Mouse (Mus musculus): ENCODE results near the gene Bri3.

GRCm38 (mm10) chr5:144247307-144247706 is 3.1 kb downstream of the Bri3 start:
- no peak for TF ChIP-seq POLR2A (IDR thresholded peaks at IDR 0.05; ENCODE audit: borderline replicate concordance, extremely low read depth, low read depth, low read length)
- TF ChIP-seq CTCF (IDR thresholded peaks at IDR 0.05; ENCODE audit: insufficient read depth, low read length) = no peak

All from lung, adult 2 months (tissue).